Mouse (Mus musculus) urinary bladder, adult 18-20 months (tissue): Measurements from ENCODE around the gene Siah3.

Source experiments
- DNase-seq, 2 experiments: peaks; one replicate each; pipeline ENCODE4 v3.0.0; 2022; ENCODE audit warnings: low spot score in 2 of 2, mixed read lengths in 2 of 2

Siah3 gene

DNA sequence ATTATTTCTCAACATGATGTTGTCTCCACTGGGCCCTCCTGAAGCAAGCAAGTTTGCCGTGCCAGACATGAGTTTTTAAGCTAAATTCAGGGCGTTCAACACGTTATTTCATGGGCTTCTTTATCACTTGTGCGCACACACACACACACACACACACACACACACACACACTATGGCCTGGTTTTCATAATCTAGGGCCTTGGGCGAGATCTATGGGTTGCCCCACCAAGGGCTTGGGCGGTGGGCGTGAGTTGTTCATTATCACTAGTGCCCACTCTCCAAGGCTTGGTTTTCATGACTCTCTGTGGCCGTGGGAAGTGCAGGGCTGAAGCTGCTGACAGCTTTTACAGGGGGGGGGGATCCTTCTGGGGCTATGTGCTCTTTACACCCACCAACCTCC is 63.9 kb downstream of the Siah3 start:
- no peak for DNase-seq

DNA sequence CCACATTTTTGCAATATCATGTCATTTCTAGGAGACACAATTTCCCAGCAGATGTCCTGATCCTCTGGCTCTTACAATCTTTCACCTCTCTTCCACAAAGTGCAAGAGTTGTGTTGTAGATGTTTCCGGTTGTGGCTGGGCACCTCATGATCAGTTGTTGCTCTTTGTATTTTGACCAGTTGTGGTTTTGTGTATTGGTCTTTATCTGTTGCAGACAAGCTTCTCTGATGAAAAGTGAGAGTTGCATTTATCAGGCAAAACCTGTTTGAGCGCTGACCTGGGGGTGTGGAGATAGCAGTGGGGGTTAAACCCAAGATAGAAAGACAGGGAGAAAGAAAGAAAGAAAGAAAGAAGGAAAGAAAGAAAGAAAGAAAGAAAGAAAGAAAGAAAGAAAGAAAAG is 68.9 kb downstream of the Siah3 start:
- DNase-seq = no peak

DNA sequence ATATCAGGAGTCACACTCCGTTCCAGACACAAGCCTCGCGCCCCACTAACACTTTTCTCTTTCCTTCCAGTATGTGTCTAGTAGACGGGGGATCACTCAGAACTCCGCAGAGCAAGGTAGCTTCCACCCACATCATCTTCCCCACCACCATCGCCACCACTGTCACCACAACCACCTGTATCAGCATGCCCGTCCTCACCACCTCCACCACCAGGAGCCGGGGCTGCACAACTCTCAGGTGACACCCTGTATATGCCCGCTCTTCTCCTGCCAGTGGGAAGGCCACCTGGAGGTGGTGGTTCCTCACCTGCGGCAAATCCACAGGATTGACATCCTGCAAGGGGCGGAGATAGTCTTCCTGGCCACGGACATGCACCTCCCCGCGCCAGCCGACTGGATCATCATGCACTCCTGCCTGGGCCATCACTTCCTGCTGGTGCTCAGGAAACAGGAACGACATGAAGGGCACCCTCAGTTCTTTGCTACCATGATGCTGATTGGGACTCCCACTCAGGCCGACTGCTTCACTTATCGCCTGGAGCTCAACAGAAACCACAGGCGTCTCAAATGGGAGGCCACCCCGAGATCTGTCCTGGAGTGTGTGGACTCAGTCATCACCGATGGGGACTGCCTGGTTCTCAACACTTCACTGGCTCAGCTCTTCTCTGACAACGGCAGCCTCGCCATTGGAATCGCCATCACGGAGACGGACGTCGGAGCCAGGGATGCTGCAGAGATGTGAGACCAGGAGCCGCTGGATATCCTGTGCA is 69.8 kb downstream of the Siah3 start:
- no peak for DNase-seq

DNA sequence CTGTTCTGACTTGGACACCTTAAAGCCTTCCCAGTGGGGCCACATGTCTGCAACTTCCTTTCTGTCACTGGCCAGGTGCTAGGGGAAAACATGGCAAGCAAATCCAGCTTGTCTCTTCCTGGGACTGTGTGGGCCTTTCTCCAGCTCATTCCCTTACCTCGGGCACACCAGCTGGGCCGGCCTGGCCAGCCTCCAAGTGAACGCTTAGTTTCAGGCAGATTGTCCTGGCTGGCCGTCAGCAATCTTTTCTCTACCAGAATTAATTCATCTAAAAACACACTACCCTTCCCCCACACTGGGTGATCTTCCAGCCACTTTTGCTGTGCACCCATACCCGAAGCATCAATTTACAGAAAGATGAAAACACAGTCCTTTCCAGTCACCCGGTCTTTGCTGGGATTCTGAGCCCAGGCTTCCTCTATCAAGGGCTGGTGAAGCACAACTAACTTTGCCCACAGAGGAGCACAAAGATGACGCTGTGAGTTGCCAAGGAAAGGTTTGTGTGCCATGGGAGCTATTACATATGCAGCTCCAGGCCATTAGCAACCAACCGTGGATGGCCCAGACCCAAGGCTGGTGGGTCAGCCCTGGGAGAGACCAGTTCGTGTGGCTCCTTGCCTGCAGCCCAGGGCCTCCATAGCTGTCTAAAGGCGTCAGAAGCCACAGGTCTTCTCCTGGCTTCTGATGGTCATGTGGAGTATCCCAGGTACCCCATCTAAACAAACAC is 71.8 kb downstream of the Siah3 start:
- no peak for DNase-seq

- DNase-seq = no peak
Measured at GRCm38 (mm10) chr14:75530815-75531353, 75.1 kb downstream of the Siah3 start.

DNA sequence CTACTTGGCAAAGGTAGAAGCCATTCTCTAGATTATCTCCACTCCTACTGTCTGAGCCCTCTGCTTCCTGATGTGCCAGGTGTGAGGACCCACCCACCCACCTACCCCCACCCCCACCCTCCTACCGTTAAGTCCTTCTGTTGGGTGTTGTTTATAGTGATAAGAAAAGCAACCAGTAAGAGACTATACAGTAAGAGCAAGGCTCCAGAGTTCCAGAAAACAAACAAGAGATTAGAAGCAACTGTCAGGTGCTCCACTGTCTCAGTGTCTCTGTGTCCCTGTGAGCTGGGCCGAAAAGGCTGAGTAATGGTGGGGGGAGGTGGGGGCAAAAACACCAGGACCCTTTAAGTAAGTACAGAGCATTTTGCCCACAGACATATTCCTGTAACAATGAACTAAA is 83.4 kb downstream of the Siah3 start:
- no peak for DNase-seq

DNA sequence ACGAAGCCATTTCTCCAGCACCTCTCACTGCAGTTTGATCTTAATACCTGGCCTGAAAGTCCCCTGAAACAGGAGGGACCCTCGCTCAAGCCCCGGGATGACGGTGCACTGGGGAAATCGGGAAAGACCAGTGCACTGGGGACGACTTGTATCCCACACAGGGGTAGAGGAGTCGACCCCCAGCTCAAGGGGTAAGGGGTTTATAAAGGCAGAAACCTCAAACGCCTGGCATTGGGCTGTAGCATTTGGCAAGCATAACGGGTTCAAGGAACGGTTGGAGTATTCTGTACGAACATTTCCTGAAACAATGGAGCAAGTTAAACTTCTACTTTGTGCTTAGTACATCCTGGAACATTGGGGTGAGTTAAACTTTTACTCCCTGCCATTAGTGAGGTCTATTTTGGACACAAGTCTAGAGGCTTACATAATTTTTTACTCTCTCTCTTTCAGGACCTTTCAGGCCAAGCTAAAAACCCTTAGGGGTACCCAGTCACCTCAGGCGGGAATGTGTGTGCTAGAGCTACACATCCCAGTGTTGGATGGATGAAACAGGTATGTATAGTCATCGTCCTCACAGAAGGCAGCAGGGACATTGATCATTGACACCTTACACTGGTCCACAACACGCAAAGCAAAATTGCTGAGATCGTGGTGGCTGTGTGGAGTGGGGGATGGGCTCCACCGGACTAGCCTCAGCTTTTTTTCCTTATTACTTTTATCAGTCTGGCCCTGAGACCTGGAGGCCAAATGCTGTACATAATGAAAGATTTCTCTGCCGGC is 84.6 kb downstream of the Siah3 start:
- no peak for DNase-seq

- DNase-seq = no peak
Measured at GRCm38 (mm10) chr14:75540996-75541350, 85.2 kb downstream of the Siah3 start.

- DNase-seq = no peak
Measured at GRCm38 (mm10) chr14:75541731-75542130, 85.9 kb downstream of the Siah3 start.

- DNase-seq = no peak
Measured at GRCm38 (mm10) chr14:75561577-75562331, 106.0 kb downstream of the Siah3 start.

DNA sequence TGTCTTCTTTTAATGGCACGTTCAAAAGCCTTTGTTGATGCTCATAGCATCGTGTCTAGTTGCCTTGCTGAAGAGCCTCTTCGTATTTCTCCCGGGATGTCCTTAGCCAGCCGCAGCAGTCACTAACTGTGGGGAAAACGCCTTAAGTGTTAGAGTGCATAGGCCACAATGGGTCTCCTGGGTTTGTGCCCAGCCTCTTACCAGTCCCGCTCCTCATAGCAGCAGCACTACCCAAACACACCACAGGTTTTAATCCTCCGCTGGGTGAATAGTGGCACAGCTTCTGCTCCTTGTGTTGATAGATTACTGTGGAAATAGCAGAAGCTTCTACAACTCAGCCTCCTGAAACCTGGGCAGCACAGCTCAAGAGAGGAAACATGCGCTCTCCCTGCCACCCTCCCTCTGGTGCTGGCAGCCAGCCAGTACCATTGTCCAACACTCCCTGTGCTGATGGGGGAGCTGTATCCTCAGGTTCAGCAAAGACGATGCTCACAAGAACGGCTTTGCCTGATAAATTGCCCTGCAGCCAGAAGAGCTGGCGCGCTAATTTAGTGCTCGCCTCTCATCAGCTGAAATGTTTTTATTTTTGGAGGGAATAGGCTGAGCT is 109.9 kb downstream of the Siah3 start:
- peak; percentile 7 to 36 for DNase-seq

DNA sequence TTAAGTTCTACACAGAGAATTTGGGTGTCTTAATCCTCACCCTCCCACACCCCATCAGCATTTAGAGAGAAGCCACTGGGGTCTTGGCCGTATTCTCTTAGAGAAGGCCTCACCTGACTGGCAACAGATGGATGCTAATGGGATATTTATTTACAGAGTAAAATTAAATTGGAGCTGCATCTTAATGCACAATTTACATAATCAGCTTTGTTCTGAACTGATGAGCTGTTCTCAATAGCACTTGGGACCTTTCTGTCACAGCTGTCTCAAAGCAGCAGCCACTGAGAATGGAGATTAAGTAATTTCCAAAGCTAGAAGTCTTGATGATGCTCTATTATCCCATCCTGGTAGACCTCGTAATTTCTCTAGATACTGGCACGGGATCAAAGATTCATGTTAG is 110.5 kb downstream of the Siah3 start:
- DNase-seq = no peak

DNA sequence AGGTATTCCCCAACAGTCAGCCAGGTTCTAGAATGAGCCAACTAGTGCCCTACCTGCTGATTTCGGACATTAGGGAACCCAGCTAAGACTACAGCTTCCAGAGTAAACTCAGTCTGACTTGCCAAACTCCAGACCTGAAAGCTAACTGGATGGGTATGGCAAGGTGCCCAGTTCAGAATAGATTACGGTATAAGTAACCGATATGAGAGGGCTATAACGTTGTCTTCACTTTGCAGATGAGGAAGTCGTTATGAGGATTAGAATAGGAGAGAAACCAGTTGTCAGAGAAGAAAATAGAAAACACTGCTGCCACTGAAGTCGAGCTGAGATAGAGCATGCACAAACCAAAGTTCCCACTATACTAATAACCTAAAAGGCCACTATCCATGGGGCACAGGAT is 123.2 kb downstream of the Siah3 start:
- no peak for DNase-seq
